Mouse (Mus musculus) Patski (cell line): ENCODE results near the gene Rassf3. TPM values are rescaled to one million over a fixed set of nuclear protein-coding genes. Genes with fewer than 3 reads are reported as not detected.

Experiments
- ATAC-seq: fragments of 100-300 bp; one replicate; pipeline ENCODE4 v1.8.0; 2021
- CTCF ChIA-PET: fragments of 350-600 bp; sonication (Branson Sonifier 250); formaldehyde crosslinking; loops from one replicate; lab custom pipeline; 2022; ENCODE audit warnings: inconsistent platforms; lab: Charles Lee
- POLR2A ChIA-PET: fragments of 350-600 bp; sonication (Branson Sonifier 250); formaldehyde crosslinking; loops from one replicate; lab custom pipeline; 2022; ENCODE audit warnings: antibody characterized with exemption, inconsistent platforms; lab: Charles Lee
- DNase-seq: peaks from one replicate; pipeline ENCODE4 v3.0.0-alpha.2; 2011; ENCODE audit warnings: low read depth, low spot score
- H3K27me3 ChIP-seq: fragments of 371-371 bp; one replicate; pipeline ENCODE4 v1.5.1; 2021
- CTCF ChIP-seq: fragments of 100-300 bp; IDR thresholded peaks from one replicate; pipeline ENCODE4 v1.5.1; 2021
- in situ Hi-C: fragments of 300-500 bp; cut with MboI; formaldehyde crosslinking; loops from 3 replicates; pipeline ENCODE4 v1.11.1; 2018; ENCODE audit warnings: low pct_unique_long_range_greater_than_20kb, mixed read lengths
- polyA plus RNA-seq: library from polyadenylated mRNA; unstranded; gene quantifications from one replicate; pipeline ENCODE4 v1.2.3, GENCODE M21; 2021

Gene Rassf3
- polyA plus RNA-seq, 1 experiment from 2014 or later: 27.0 TPM

- DNase-seq (no peak), ATAC-seq (no peak)
- H3K27me3 ChIP-seq: no peaks in the 10 kb centered on the region
- ChIA-PET POLR2A (no interaction called here), CTCF (interaction anchor here (1.0 to 1.9 kb wide), 3 partner anchors 10 to 96 kb away, joined by 3 to 5 read pairs (median 3); no protein-coding TSS in a partner anchor)
- TF ChIP-seq CTCF: no peak
- in situ Hi-C loops: loop anchor here (5.0 to 10.0 kb wide), 2 partner anchors 52 to 109 kb away; no protein-coding TSS in a partner anchor
Observed at GRCm38 (mm10) chr10:121412824-121413223, 63.3 kb downstream of the Rassf3 start.

- ATAC-seq: no peak
- DNase-seq: no peak
- H3K27me3 ChIP-seq: no peaks in the 10 kb centered on the region
- in situ Hi-C loops: loop anchor here (5.0 to 10.0 kb wide), 2 partner anchors 53 to 110 kb away; no protein-coding TSS in a partner anchor
- POLR2A ChIA-PET: interaction anchor here (1.0 kb wide), 1 partner anchor 32 kb away, joined by 3 read pairs; no protein-coding TSS in a partner anchor
- CTCF ChIA-PET: interaction anchor here (1.0 to 4.6 kb wide), 6 partner anchors 9 to 105 kb away, joined by 3 to 30 read pairs (median 6); no protein-coding TSS in a partner anchor
- no peak for TF ChIP-seq CTCF
Observed at GRCm38 (mm10) chr10:121411721-121412455, 64.3 kb downstream of the Rassf3 start.

GRCm38 (mm10) chr10:121409717-121410116, 66.4 kb downstream of the Rassf3 start:
- DNase-seq (no peak), ATAC-seq (no peak)
- in situ Hi-C loops: loop anchor here (5.0 to 10.0 kb wide), 2 partner anchors 55 to 113 kb away; no protein-coding TSS in a partner anchor
- ChIA-PET CTCF (interaction anchor here (0.7 to 4.6 kb wide), 11 partner anchors 10 to 108 kb away, joined by 3 to 30 read pairs (median 5); no protein-coding TSS in a partner anchor), POLR2A (interaction anchor here (0.6 to 1.4 kb wide), 2 partner anchors 15 to 139 kb away, joined by 3 to 4 read pairs; no protein-coding TSS in a partner anchor)
- no peak for TF ChIP-seq CTCF
- no peaks in the 10 kb centered on the region for H3K27me3 ChIP-seq

DNA sequence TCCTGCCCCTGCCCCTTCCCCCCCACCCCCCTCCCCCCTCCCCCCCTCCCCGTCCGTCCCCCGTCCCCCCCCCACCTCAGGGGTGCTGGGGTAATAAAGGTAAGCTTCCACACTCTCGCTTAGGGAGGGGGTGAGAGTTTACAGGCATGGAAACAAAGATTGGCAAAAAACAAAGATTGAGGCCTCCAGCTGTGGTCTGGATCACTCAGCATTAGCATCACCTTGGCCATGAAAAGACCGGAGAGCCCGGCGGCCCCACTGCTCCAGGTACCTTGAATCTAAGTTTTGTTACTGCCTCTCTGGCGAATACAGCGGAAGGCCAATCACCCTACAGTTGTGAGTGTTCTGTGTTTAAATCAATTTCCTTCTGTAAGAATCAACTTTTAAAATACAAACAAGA, 72.2 kb downstream of the Rassf3 start:
- ChIA-PET POLR2A (no interaction called here), CTCF (interaction anchor here (0.7 to 1.4 kb wide), 2 partner anchors 8 to 796 kb away, joined by 3 read pairs; no protein-coding TSS in a partner anchor)
- ATAC-seq (no peak), DNase-seq (no peak)
- no peaks in the 10 kb centered on the region for H3K27me3 ChIP-seq
- in situ Hi-C loops: no loop called here
- no peak for TF ChIP-seq CTCF

DNA sequence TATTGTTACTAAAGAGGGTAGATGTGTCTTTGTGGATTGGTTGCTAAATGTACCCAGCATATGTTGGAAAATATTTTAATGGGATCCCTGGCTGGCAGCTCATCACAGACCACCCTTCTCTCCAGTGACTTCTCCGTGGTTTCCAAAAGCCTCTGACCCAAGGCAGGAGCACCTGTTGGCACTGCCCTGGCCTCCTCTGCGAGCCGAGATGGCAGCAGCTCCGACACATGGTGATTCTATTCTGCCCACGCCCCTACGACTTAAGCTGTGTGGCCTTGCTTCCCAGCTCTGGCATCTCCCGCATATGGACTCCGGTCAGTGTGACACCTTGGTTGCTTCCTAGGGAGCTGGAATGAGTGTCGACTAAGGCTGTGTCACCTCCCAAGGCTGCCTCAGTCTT, 73.0 kb downstream of the Rassf3 start:
- in situ Hi-C loops: no loop called here
- no peak for DNase-seq
- ChIA-PET POLR2A (no interaction called here), CTCF (interaction anchor here (1.1 kb wide), 1 partner anchor 9 kb away, joined by 3 read pairs; no protein-coding TSS in a partner anchor)
- no peaks in the 10 kb centered on the region for H3K27me3 ChIP-seq
- no peak for TF ChIP-seq CTCF
- ATAC-seq: no peak

DNA sequence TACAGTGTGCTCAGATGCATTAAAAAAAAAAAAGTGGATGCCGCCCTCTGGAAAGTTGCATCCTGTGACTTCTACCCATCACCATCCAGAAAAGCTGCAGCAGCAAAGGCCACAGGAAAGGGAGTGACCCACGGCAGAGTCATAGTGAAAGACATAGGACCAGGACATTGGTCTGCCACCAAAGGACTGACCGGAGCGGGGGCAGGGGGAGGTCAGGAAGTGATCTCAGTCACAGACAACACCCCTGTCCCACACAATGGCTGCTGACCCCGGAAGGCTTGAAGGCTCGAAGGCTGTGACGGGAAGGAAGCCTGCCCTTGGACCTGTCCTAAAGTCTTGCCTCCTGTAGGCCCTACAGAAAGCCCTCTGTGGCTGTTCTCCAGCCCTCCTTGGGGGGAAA, 75.1 kb downstream of the Rassf3 start:
- no peak for DNase-seq
- H3K27me3 ChIP-seq: no peaks in the 10 kb centered on the region
- ChIA-PET POLR2A (no interaction called here), CTCF (no interaction called here)
- no peak for TF ChIP-seq CTCF
- no peak for ATAC-seq
- in situ Hi-C loops: no loop called here

- DNase-seq (no peak), ATAC-seq (no peak)
- no peaks in the 10 kb centered on the region for H3K27me3 ChIP-seq
- in situ Hi-C loops: no loop called here
- POLR2A ChIA-PET: no interaction called here
- CTCF ChIA-PET: no interaction called here
- no peak for TF ChIP-seq CTCF
Observed at GRCm38 (mm10) chr10:121398599-121398998, 77.5 kb downstream of the Rassf3 start.

GRCm38 (mm10) chr10:121395542-121396176, 80.5 kb downstream of the Rassf3 start:
- no peak for DNase-seq
- in situ Hi-C loops: no loop called here
- CTCF ChIA-PET: interaction anchor here (0.9 to 1.5 kb wide), 3 partner anchors 8 to 122 kb away, joined by 3 to 4 read pairs (median 3); no protein-coding TSS in a partner anchor

GRCm38 (mm10) chr10:121394789-121395325, 81.3 kb downstream of the Rassf3 start:
- no peaks in the 10 kb centered on the region for H3K27me3 ChIP-seq
- DNase-seq (no peak), ATAC-seq (no peak)
- no peak for TF ChIP-seq CTCF
- ChIA-PET POLR2A (interaction anchor here (1.4 kb wide), 1 partner anchor 9 kb away, joined by 4 read pairs; no protein-coding TSS in a partner anchor), CTCF (interaction anchor here (0.9 to 1.5 kb wide), 3 partner anchors 9 to 122 kb away, joined by 3 to 4 read pairs (median 3); no protein-coding TSS in a partner anchor)
- in situ Hi-C loops: no loop called here

More at GRCm38 (mm10) chr10:121395542-121396176, 80.5 kb downstream of the Rassf3 start:
- no peaks in the 10 kb centered on the region for H3K27me3 ChIP-seq
- no peak for TF ChIP-seq CTCF
- no peak for ATAC-seq
- POLR2A ChIA-PET: interaction anchor here (1.4 kb wide), 1 partner anchor 9 kb away, joined by 4 read pairs; no protein-coding TSS in a partner anchor

DNA sequence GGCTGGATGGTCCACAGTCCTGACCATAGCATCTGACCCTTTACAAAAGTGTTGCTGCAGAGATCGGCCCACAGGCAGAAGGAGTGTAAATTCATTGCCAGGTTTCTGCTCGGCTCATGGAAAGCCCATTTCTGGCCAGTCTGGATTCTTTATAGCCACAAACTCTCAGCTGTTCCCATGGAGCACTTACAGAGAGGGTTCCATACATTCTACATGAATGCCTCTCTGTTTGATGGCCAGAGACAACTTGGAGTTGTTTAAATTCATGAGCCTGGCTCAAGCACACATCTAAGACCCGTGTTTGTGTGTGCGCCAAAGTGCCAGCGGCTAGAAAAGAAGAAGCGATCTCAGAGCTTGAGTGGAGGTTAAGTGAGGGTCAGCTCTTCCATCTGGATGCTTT, 81.9 kb downstream of the Rassf3 start:
- in situ Hi-C loops: no loop called here
- ChIA-PET POLR2A (interaction anchor here (1.4 kb wide), 1 partner anchor 8 kb away, joined by 4 read pairs; no protein-coding TSS in a partner anchor), CTCF (interaction anchor here (1.6 kb wide), 1 partner anchor 17 kb away, joined by 6 read pairs; no protein-coding TSS in a partner anchor)
- ATAC-seq (no peak), DNase-seq (no peak)
- TF ChIP-seq CTCF: no peak
- no peaks in the 10 kb centered on the region for H3K27me3 ChIP-seq
